Mouse (Mus musculus) CH12.LX (cell line): ENCODE data around the gene Pou3f3. TPM values are rescaled to one million over a fixed set of nuclear protein-coding genes. Genes with fewer than 3 reads are reported as not detected.

ENCODE experiments used
- DNase-seq: peaks from one replicate; pipeline ENCODE4 v3.0.0-alpha.2; 2013; ENCODE audit errors: extremely low read depth
- H3K27ac ChIP-seq: 2 replicates; pipeline ENCODE4 v1.5.1; 2012; ENCODE audit warnings: low read depth, mild to moderate bottlenecking, control low read depth, moderate library complexity; ENCODE audit not compliant: insufficient read depth
- H3K27me3 ChIP-seq: replicated peaks from 2 replicates; pipeline ENCODE3; 2012; ENCODE audit warnings: inconsistent platforms
- H3K36me3 ChIP-seq, 2 experiments: replicated peaks in 1 of 2; 2 replicates each; pipeline versions ENCODE3 to v1.6.1; 2012; ENCODE audit warnings: inconsistent platforms in 1 of 2, low read length in 1 of 2, mild to moderate bottlenecking in 1 of 2, mixed read lengths in 1 of 2, moderate library complexity in 1 of 2; ENCODE audit not compliant: control insufficient read depth in 1 of 2, insufficient read depth in 1 of 2
- H3K4me1 ChIP-seq, 2 experiments: 2 replicates each; pipeline ENCODE4 v1.6.1; 2012; ENCODE audit warnings: inconsistent platforms in 1 of 2, moderate library complexity in 1 of 2; ENCODE audit not compliant: insufficient read depth in 2 of 2, control insufficient read depth in 1 of 2
- H3K4me2 ChIP-seq: 2 replicates; pipeline ENCODE4 v1.6.1; 2012; ENCODE audit warnings: low read depth, mild to moderate bottlenecking, control low read depth; ENCODE audit not compliant: poor library complexity, insufficient read depth, severe bottlenecking
- H3K4me3 ChIP-seq, 3 experiments: fragments of 150-350 bp in 1 of 3; sonication (generic) in 1 of 3; replicated peaks in 1 of 3; 2 replicates each; pipeline versions ENCODE3 to v1.5.1; 2011 to 2012; ENCODE audit warnings: low read depth in 2 of 3, low read length in 2 of 3, mild to moderate bottlenecking in 2 of 3, moderate library complexity in 2 of 3, control low read depth in 1 of 3, improper control_type of control experiment in 1 of 3, inconsistent platforms in 1 of 3, mixed read lengths in 1 of 3; ENCODE audit not compliant: poor library complexity in 1 of 3
- H3K79me2 ChIP-seq: replicated peaks from 2 replicates; pipeline ENCODE4 v1.6.1; 2012; ENCODE audit warnings: mild to moderate bottlenecking, moderate library complexity; ENCODE audit not compliant: control insufficient read depth, poor library complexity, insufficient read depth, severe bottlenecking; ENCODE audit errors: extremely low read depth
- H3K9ac ChIP-seq: 2 replicates; pipeline ENCODE4 v1.6.1; 2012; ENCODE audit warnings: low read depth, mild to moderate bottlenecking, control low read depth, moderate library complexity; ENCODE audit not compliant: insufficient read depth
- H3K9me3 ChIP-seq: replicated peaks from 2 replicates; pipeline ENCODE3; 2012; ENCODE audit warnings: low read length, inconsistent platforms, mixed read lengths
- CHD2 ChIP-seq: IDR thresholded peaks from 2 replicates; pipeline ENCODE4 v1.6.1; 2011; ENCODE audit warnings: low read length, improper control_type of control experiment
- CTCF ChIP-seq, 2 experiments: IDR thresholded peaks in 1 of 2; conservative IDR thresholded peaks in 1 of 2; 2 replicates each; pipeline ENCODE4 v1.5.1; 2011 to 2012; ENCODE audit warnings: low read depth in 2 of 2, low read length in 2 of 2, improper control_type of control experiment in 1 of 2, inconsistent platforms in 1 of 2, mild to moderate bottlenecking in 1 of 2, moderate library complexity in 1 of 2
- ELF1 ChIP-seq: IDR thresholded peaks from 2 replicates; pipeline ENCODE4 v1.6.1; 2014; ENCODE audit warnings: low read depth, mild to moderate bottlenecking, inconsistent platforms, low read length, improper control_type of control experiment
- EP300 ChIP-seq: IDR thresholded peaks from 2 replicates; pipeline ENCODE4 v1.6.1; 2011; ENCODE audit warnings: low read length, improper control_type of control experiment
- GABPA ChIP-seq: IDR thresholded peaks from 2 replicates; pipeline ENCODE4 v1.6.1; 2012; ENCODE audit warnings: low read depth, low read length, improper control_type of control experiment, inconsistent platforms; ENCODE audit not compliant: insufficient replicate concordance
- HCFC1 ChIP-seq: IDR thresholded peaks from 2 replicates; pipeline ENCODE4 v1.6.1; 2012; ENCODE audit warnings: low read depth, mild to moderate bottlenecking, inconsistent platforms, low read length, improper control_type of control experiment
- IRF4 ChIP-seq: IDR thresholded peaks from 2 replicates; pipeline ENCODE4 v1.6.1; 2014; ENCODE audit warnings: low read depth, mild to moderate bottlenecking, inconsistent platforms, low read length, improper control_type of control experiment
- JUN ChIP-seq: IDR thresholded peaks from 2 replicates; pipeline ENCODE4 v1.6.1; 2011; ENCODE audit warnings: low read depth, mild to moderate bottlenecking, low read length, improper control_type of control experiment, moderate library complexity; ENCODE audit not compliant: insufficient read depth
- JUND ChIP-seq: conservative IDR thresholded peaks from 2 replicates; pipeline ENCODE4 v1.6.1; 2011; ENCODE audit warnings: low read depth, low read length, improper control_type of control experiment
- KAT2A ChIP-seq: IDR thresholded peaks from 2 replicates; pipeline ENCODE4 v1.6.1; 2012; ENCODE audit warnings: low read length, improper control_type of control experiment, inconsistent platforms; ENCODE audit not compliant: insufficient replicate concordance
- MAX ChIP-seq: IDR thresholded peaks from 2 replicates; pipeline ENCODE4 v1.6.1; 2011; ENCODE audit warnings: low read length, improper control_type of control experiment
- MAZ ChIP-seq: IDR thresholded peaks from 2 replicates; pipeline ENCODE4 v1.6.1; 2012; ENCODE audit warnings: low read depth, mild to moderate bottlenecking, inconsistent platforms, low read length, improper control_type of control experiment, moderate library complexity
- NELFE ChIP-seq: IDR thresholded peaks from 2 replicates; pipeline ENCODE4 v1.6.1; 2011; ENCODE audit warnings: low read depth, low read length, improper control_type of control experiment
- NRF1 ChIP-seq: IDR thresholded peaks from 2 replicates; pipeline ENCODE4 v1.6.1; 2014; ENCODE audit warnings: low read depth, mild to moderate bottlenecking, inconsistent platforms, low read length, improper control_type of control experiment, moderate library complexity
- POLR2A ChIP-seq: IDR thresholded peaks from 2 replicates; pipeline ENCODE4 v1.6.1; 2011; ENCODE audit warnings: low read depth, mild to moderate bottlenecking, improper control_type of control experiment, low read length
- POLR2AphosphoS2 ChIP-seq: IDR thresholded peaks from 2 replicates; pipeline ENCODE4 v1.6.1; 2011; ENCODE audit warnings: low read depth, low read length, improper control_type of control experiment
- RAD21 ChIP-seq: IDR thresholded peaks from 2 replicates; pipeline ENCODE4 v1.6.1; 2011; ENCODE audit warnings: low read depth, mild to moderate bottlenecking, low read length, improper control_type of control experiment, moderate library complexity
- SIN3A ChIP-seq: IDR thresholded peaks from 2 replicates; pipeline ENCODE4 v1.6.1; 2012; ENCODE audit warnings: low read length, improper control_type of control experiment, inconsistent platforms
- TBP ChIP-seq: conservative IDR thresholded peaks from 2 replicates; pipeline ENCODE4 v1.6.1; 2011; ENCODE audit warnings: low read depth, low read length, improper control_type of control experiment
- TCF12 ChIP-seq: IDR thresholded peaks from 2 replicates; pipeline ENCODE4 v1.6.1; 2014; ENCODE audit warnings: low read depth, mild to moderate bottlenecking, inconsistent platforms, low read length, improper control_type of control experiment
- UBTF ChIP-seq: IDR thresholded peaks from 2 replicates; pipeline ENCODE4 v1.6.1; 2012; ENCODE audit warnings: low read depth, mild to moderate bottlenecking, inconsistent platforms, low read length, improper control_type of control experiment, moderate library complexity
- ZC3H11A ChIP-seq: IDR thresholded peaks from 2 replicates; pipeline ENCODE4 v1.6.1; 2012; ENCODE audit warnings: low read depth, mild to moderate bottlenecking, inconsistent platforms, low read length, improper control_type of control experiment
- ZKSCAN1 ChIP-seq: IDR thresholded peaks from 2 replicates; pipeline ENCODE4 v1.6.1; 2012; ENCODE audit warnings: low read depth, inconsistent platforms, low read length, improper control_type of control experiment, borderline replicate concordance
- ZMIZ1 ChIP-seq: IDR thresholded peaks from 2 replicates; pipeline ENCODE4 v1.6.1; 2012; ENCODE audit warnings: low read depth, mild to moderate bottlenecking, inconsistent platforms, low read length, improper control_type of control experiment
- ZNF384 ChIP-seq: IDR thresholded peaks from 2 replicates; pipeline ENCODE4 v1.6.1; 2012; ENCODE audit warnings: low read depth, low read length, improper control_type of control experiment, inconsistent platforms
- dilution Hi-C: fragments of 300-500 bp; cut with MboI; formaldehyde crosslinking; loops from 2 replicates; pipeline ENCODE4 v1.14.3; 2020; ENCODE audit warnings: low sequenced_read_pairs; ENCODE audit not compliant: extremely low pct_unique_long_range_greater_than_20kb, extremely low pct_ligation_motif_present
- in situ Hi-C: fragments of 300-500 bp; cut with MboI; formaldehyde crosslinking; loops from 3 replicates; pipeline ENCODE4 v1.14.3; 2019; ENCODE audit warnings: low sequenced_read_pairs, low pct_ligation_motif_present, low pct_unique_long_range_greater_than_20kb, mixed read lengths
- polyA plus RNA-seq: library from polyadenylated mRNA; unstranded; fragments of >175 nt; gene quantifications from 2 replicates; pipeline ENCODE4 v1.2.1, GENCODE M21; 2012; ENCODE audit warnings: low read depth; ENCODE audit not compliant: insufficient read length
- total RNA-seq, 2 experiments: library from RNA; depleted of rRNA; stranded (reverse); fragments of 300-350 nt in 1 of 2; fragments of >200 nt in 1 of 2; gene quantifications; 2 replicates each; pipeline ENCODE4 v1.2.3; 2012 to 2014

Gene Pou3f3
- total and polyA plus RNA-seq, 3 experiments: not detected

DNA sequence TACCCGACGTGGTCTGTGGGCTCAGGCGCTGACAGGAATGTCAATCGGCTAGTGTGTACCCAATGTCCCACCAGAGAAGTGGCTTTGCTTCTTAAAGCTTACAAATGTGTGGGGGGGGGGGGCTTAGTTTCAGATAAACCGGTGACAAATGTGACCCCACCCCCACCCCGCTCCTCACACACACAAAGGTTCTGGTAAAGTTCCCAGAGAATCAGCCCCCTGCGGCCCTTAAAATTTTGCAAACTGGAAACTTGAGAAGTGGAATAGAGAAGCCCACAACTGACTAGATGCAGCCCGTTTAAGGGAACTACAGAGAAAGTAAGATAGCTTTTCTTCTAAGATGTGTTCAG, 10.2 kb downstream of the Pou3f3 start:
- Histone ChIP-seq H3K4me1 (no peaks in the 10 kb centered on the region), H3K9me3 (peaks cover 20% of the 10 kb centered on the region), H3K27me3 (no peaks in the 10 kb centered on the region), H3K4me3 (no peak overlapping the region), H3K4me2 (no peak overlapping the region), H3K36me3 (no peaks in the 10 kb centered on the region), H3K79me2 (no peaks in the 10 kb centered on the region), H3K27ac (no peak overlapping the region), H3K9ac (no peak overlapping the region)
- no peak for TF ChIP-seq JUND
- no peak for TF ChIP-seq NELFE
- TF ChIP-seq ZC3H11A: no peak
- no peak for TF ChIP-seq IRF4
- TF ChIP-seq TCF12: no peak
- TF ChIP-seq GABPA: no peak
- TF ChIP-seq CTCF (conservative IDR thresholded peaks at IDR 0.05 in 1 of 2, IDR thresholded peaks at IDR 0.05 in 1 of 2; ENCODE audit: low read depth in 2 of 2, low read length in 2 of 2): no peak
- DNase-seq: no peak
- in situ Hi-C loops (no loop called here), dilution Hi-C loops (no loop called here)

GRCm38 (mm10) chr1:42707196-42707595, 11.6 kb downstream of the Pou3f3 start:
- Histone ChIP-seq H3K9ac (no peak overlapping the region), H3K79me2 (no peaks in the 10 kb centered on the region), H3K27ac (no peak overlapping the region), H3K36me3 (no peaks in the 10 kb centered on the region), H3K4me3 (no peak overlapping the region), H3K27me3 (no peaks in the 10 kb centered on the region), H3K4me2 (no peak overlapping the region), H3K4me1 (no peaks in the 10 kb centered on the region), H3K9me3 (peaks cover 20% of the 10 kb centered on the region)
- in situ Hi-C loops (no loop called here), dilution Hi-C loops (no loop called here)
- no peak for TF ChIP-seq NELFE
- TF ChIP-seq POLR2A: no peak
- no peak for TF ChIP-seq MAZ
- TF ChIP-seq CHD2: no peak
- TF ChIP-seq KAT2A: no peak
- TF ChIP-seq JUN: no peak
- no peak for DNase-seq

DNA sequence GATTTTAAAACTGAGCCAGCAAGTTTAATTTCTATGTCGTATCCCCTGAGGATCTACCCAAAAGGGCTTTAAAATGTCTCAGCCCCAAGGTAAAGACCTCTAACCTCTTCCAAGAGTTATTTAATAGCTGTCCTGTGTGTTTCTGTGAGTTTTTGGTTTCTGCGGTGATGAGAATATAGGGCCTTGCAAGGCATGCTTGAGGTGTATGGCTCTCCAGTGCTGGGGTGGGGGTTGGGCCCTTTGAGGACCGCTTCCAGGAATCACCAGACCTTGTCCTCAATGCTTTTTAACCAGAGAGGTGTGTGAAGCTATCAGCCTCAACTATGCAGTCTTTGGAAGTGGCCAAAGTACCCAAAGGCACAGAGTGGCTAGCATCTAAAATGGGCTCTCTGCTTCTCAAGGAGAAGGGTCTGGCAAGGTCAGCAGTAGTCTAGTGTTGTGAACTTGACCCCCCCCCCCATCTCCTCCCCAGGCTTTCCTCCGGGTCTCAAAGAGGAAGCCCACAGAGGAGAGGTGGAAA, 12.1 kb downstream of the Pou3f3 start:
- H3K4me3 ChIP-seq: no peak overlapping the region
- H3K79me2 ChIP-seq: no peaks in the 10 kb centered on the region
- dilution Hi-C loops: no loop called here
- no peak for DNase-seq
- H3K27me3 ChIP-seq: no peaks in the 10 kb centered on the region
- H3K4me1 ChIP-seq: no peaks in the 10 kb centered on the region
- peaks cover 20% of the 10 kb centered on the region for H3K9me3 ChIP-seq
- H3K27ac ChIP-seq: no peak overlapping the region
- H3K4me2 ChIP-seq: no peak overlapping the region
- in situ Hi-C loops: no loop called here
- H3K36me3 ChIP-seq: no peaks in the 10 kb centered on the region
- TF ChIP-seq POLR2AphosphoS2: no peak
- no peak for TF ChIP-seq EP300
- TF ChIP-seq ZKSCAN1: no peak
- no peak for TF ChIP-seq ELF1
- TF ChIP-seq UBTF: no peak
- TF ChIP-seq POLR2A: no peak
- no peak for TF ChIP-seq NRF1
- no peak for TF ChIP-seq SIN3A
- no peak for TF ChIP-seq IRF4
- TF ChIP-seq ZNF384: no peak
- no peak for TF ChIP-seq RAD21
- no peak for TF ChIP-seq CTCF (conservative IDR thresholded peaks at IDR 0.05 in 1 of 2, IDR thresholded peaks at IDR 0.05 in 1 of 2; ENCODE audit: low read depth in 2 of 2, low read length in 2 of 2)
- no peak for TF ChIP-seq TBP
- no peak for TF ChIP-seq MAX
- TF ChIP-seq HCFC1: no peak
- no peak for TF ChIP-seq ZC3H11A
- no peak for TF ChIP-seq ZMIZ1
- TF ChIP-seq KAT2A: no peak
- no peak overlapping the region for H3K9ac ChIP-seq
